Mouse (Mus musculus): Measurements from ENCODE around the gene Vps16. TPM values are rescaled to one million over a fixed set of nuclear protein-coding genes. Genes with fewer than 3 reads are reported as not detected.

Gene Vps16
- polyA plus RNA-seq, 1 experiment from 2014 or later: 54.9 TPM

DNA sequence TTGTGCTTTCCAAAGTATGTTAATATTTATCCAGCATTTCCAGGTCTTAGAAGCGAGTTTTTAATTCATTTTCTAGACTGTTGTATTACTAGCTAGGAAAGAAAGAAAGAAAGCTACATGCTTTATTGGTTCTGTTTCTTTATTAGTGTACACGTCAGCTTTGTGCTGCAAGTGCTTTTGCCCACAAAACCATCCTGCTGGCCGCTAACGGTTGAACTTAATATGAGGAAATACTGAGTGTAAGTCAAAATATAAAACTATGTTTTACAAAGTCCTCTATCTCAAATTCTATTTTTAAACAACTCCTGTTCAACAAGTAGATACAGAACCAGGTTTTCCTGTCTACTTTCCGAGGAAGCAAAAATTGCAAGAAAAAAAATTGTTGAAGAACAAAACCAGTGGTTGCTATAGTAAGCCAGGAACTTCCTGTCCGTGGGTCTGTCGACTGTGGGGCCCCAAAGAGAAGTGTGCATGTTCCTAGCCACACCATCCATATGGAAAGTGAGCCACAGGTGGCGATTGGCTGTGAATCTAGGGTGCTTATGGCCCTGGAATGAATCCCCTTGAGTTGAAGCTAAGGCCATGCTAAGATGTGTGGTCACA, 48.9 kb downstream of the Vps16 start:
- H3K9me3 ChIP-seq (replicated peaks): no peaks in the 10 kb centered on the region
- no peak overlapping the region for H3K4me3 ChIP-seq
- H3K27me3 ChIP-seq (replicated peaks): no peaks in the 10 kb centered on the region
- no peak overlapping the region for H3K9ac ChIP-seq
- H3K27ac ChIP-seq: no peak overlapping the region
- WGBS (ENCODE audit: insufficient replicate concordance): 33% methylated on average over 8 of the region's 8 CpGs
- peaks cover 5% of the 10 kb centered on the region for H3K36me3 ChIP-seq
- no peak overlapping the region; the same call in 1 of the 2 replicates for H3K4me2 ChIP-seq
- ATAC-seq: no peak
- peaks cover 59% of the 10 kb centered on the region for H3K4me1 ChIP-seq

DNA sequence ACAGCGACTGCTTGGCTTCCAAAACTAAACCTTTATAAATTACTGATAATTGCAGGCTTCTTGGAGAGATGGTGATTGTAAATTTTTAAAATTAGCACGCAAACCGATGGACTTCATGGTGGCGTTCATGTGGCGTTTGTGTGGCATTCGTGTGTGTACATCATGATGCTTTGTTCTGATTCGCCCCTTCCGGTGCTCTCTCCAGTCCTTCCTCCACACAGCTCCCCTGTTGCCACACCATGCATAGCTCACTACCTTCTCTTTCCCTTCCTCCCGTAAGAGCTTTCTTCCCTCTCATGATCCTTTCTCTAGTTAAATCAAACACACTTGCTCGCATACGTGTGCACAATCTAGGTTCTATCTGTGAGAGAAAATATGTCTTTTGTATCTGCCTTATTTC, 51.6 kb downstream of the Vps16 start:
- no peak overlapping the region for H3K9ac ChIP-seq
- ATAC-seq: no peak
- H3K4me3 ChIP-seq: no peak overlapping the region
- peaks cover 32% of the 10 kb centered on the region for H3K4me1 ChIP-seq
- H3K4me2 ChIP-seq: no peak overlapping the region
- H3K27me3 ChIP-seq (replicated peaks): no peaks in the 10 kb centered on the region
- peaks cover 8% of the 10 kb centered on the region for H3K36me3 ChIP-seq
- no peaks in the 10 kb centered on the region for H3K9me3 ChIP-seq (replicated peaks)
- H3K27ac ChIP-seq: no peak overlapping the region
- 84% methylated on average over 11 of the region's 11 CpGs for WGBS (ENCODE audit: insufficient replicate concordance)

- Histone ChIP-seq H3K4me2 (no peak overlapping the region), H3K4me3 (no peak overlapping the region), H3K27ac (no peak overlapping the region), H3K27me3 (replicated peaks) (no peaks in the 10 kb centered on the region), H3K4me1 (peaks cover 23% of the 10 kb centered on the region), H3K36me3 (peaks cover 8% of the 10 kb centered on the region), H3K9ac (no peak overlapping the region), H3K9me3 (replicated peaks) (no peaks in the 10 kb centered on the region)
- no peak for ATAC-seq
- WGBS (ENCODE audit: insufficient replicate concordance): 69% methylated on average over 6 of the region's 6 CpGs
Measured at GRCm38 (mm10) chr2:130476666-130477297, 52.6 kb downstream of the Vps16 start.

DNA sequence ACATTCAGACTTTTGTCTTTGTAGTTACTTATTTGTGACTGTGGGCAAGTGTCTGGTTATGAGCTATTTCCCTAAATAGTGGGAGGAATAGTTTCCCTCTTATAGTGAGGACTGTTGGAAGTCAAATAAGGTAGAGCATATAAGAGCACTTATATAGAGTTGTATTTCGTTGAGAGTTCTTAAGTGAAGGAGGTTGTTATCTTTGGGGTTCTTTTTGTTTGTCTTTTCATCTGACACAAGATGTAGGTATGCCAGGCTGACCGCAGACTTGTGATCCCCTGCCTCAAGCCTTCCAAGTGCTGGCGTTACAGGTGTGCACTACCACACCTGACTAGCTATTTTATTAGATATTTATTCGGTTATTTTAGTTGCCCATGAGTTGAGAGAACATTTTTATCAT, 58.0 kb downstream of the Vps16 start:
- no peaks in the 10 kb centered on the region for H3K9me3 ChIP-seq (replicated peaks)
- ATAC-seq: no peak
- WGBS (ENCODE audit: insufficient replicate concordance): 84% methylated on average over 4 of the region's 4 CpGs

DNA sequence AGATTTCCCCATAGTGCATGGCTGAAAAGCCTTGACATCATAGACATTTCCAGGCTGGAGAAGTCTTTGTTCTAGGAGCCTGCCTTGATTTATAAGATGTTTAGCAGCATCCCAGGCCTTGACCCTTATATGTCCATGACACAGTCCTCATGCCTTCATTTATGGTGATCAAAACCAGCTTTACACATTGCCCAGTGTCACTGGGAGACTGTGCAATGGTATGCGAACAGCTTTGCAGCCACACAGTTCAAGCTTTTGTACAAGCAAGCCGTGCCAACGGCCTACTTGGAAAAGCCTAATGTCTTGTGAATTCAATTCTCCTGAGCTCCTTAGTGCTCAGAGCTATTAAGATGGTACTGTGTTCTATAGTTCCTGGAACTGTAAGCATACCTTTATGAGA, 58.6 kb downstream of the Vps16 start:
- no peak for ATAC-seq
- H3K4me1 ChIP-seq: no peaks in the 10 kb centered on the region
- H3K4me3 ChIP-seq: no peak overlapping the region
- H3K36me3 ChIP-seq: peaks cover 6% of the 10 kb centered on the region
- no peaks in the 10 kb centered on the region for H3K9me3 ChIP-seq (replicated peaks)
- H3K4me2 ChIP-seq: no peak overlapping the region
- 88% methylated on average over 3 of the region's 3 CpGs for WGBS (ENCODE audit: insufficient replicate concordance)
- H3K27me3 ChIP-seq (replicated peaks): no peaks in the 10 kb centered on the region
- no peak overlapping the region for H3K9ac ChIP-seq
- H3K27ac ChIP-seq: no peak overlapping the region

More for the DNA sequence above, 58.0 kb downstream of the Vps16 start:
- Histone ChIP-seq H3K4me2 (no peak overlapping the region), H3K9ac (no peak overlapping the region), H3K27ac (no peak overlapping the region), H3K4me1 (no peaks in the 10 kb centered on the region), H3K36me3 (peaks cover 8% of the 10 kb centered on the region), H3K4me3 (no peak overlapping the region), H3K27me3 (replicated peaks) (no peaks in the 10 kb centered on the region)

DNA sequence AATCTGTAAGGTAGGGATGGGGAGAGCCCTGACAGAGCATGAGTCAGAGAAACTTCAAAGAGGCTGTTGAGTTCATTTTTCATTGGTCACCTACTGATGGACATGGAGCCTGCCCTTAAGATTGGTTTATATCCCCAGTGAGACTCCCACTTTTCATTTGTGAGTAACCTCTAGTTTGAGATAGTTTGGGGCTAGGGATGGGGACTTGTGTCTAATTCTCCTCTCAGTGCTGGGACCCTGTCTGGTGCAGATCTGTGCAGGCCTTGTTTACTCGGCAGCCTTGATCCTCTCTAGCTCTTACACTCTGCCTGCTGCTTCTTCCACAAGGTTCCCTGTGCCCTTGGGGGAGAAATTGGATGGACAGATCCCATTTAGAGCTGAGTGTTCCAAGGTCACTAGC, 60.1 kb downstream of the Vps16 start:
- H3K9ac ChIP-seq: no peak overlapping the region
- 0 out of 2 replicates have a peak, but pooled peaks cover 3% of the 10 kb centered on the region for H3K4me1 ChIP-seq
- no peaks in the 10 kb centered on the region for H3K36me3 ChIP-seq
- WGBS (ENCODE audit: insufficient replicate concordance): 77% methylated on average over 1 of the region's 1 CpGs
- H3K27me3 ChIP-seq (replicated peaks): no peaks in the 10 kb centered on the region
- no peak overlapping the region for H3K4me2 ChIP-seq
- H3K9me3 ChIP-seq (replicated peaks): no peaks in the 10 kb centered on the region
- H3K27ac ChIP-seq: no peak overlapping the region
- no peak for ATAC-seq
- H3K4me3 ChIP-seq: no peak overlapping the region

DNA sequence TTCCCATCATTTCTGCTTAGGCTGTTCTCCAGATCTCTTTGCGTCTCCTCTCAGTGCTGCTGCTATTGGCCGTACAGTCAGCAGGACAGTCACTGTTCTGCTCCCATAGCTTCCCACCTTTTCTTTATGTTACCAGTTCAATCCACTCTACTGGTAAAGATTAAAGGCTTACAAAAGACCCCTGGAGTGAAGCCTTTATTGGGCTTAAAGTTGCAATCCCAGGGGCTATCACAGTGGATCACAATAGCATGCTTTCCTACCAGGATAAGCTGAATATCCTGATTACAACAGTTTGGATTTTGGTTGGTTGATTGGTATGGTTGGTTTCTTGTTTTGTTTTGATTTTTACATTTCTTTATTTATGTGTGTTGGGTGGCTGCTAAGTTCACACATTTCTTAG, 63.9 kb downstream of the Vps16 start:
- H3K36me3 ChIP-seq: no peaks in the 10 kb centered on the region
- no peaks in the 10 kb centered on the region for H3K9me3 ChIP-seq (replicated peaks)
- ATAC-seq: no peak
- no peaks in the 10 kb centered on the region for H3K27me3 ChIP-seq (replicated peaks)
- no peak overlapping the region for H3K4me3 ChIP-seq
- WGBS (ENCODE audit: insufficient replicate concordance): 92% methylated on average over 2 of the region's 2 CpGs
- no peak overlapping the region for H3K27ac ChIP-seq
- H3K9ac ChIP-seq: no peak overlapping the region
- peaks cover 9% of the 10 kb centered on the region for H3K4me1 ChIP-seq
- H3K4me2 ChIP-seq: no peak overlapping the region

DNA sequence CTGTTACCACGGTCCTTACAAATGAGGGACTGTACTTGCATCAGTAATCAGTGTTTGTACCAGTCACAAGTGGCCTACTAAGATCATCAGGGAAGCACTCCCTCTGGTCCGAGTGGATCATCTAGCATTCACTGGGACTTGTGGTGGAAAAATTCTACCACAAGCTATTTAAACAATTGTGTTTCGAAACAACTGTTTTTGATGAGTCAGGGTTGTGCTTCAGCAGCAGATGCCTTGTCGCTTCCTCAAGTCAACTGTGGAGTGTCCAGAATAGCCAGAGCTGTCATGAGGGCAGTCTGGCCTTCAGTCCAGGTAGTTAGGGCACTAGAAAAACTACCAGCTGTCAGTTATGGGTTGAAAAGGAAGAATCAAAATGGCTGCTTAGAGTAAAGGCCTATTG, 64.5 kb downstream of the Vps16 start:
- no peak for ATAC-seq

DNA sequence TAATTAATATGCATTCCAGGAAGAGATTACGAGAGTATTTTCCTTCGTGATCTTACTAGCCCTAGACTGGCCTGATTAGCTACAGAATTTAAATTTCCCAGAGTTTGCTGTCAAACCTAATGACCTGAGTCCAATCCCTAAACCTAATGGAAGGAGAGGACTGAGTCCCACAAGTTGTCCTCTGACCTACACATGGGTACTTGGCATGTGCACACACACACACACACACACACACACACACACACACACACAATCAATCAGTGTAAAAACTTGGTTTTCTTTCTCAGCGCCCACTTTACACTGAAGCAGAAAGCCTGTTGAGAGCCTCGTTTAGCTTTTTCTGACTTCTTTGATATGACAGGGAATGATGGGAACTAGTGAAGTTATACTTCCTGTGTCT, 67.0 kb downstream of the Vps16 start:
- 71% methylated on average over 4 of the region's 4 CpGs for WGBS (ENCODE audit: insufficient replicate concordance)
- ATAC-seq: no peak
- H3K36me3 ChIP-seq: no peaks in the 10 kb centered on the region
- peaks cover 30% of the 10 kb centered on the region for H3K4me1 ChIP-seq
- no peaks in the 10 kb centered on the region for H3K9me3 ChIP-seq (replicated peaks)
- H3K4me3 ChIP-seq: no peak overlapping the region
- no peak overlapping the region for H3K27ac ChIP-seq
- no peak overlapping the region for H3K4me2 ChIP-seq
- no peaks in the 10 kb centered on the region for H3K27me3 ChIP-seq (replicated peaks)
- H3K9ac ChIP-seq: no peak overlapping the region

More for the DNA sequence above, 64.5 kb downstream of the Vps16 start:
- Histone ChIP-seq H3K9me3 (replicated peaks) (no peaks in the 10 kb centered on the region), H3K27ac (no peak overlapping the region), H3K27me3 (replicated peaks) (no peaks in the 10 kb centered on the region), H3K4me1 (peaks cover 9% of the 10 kb centered on the region), H3K9ac (no peak overlapping the region), H3K4me3 (no peak overlapping the region), H3K36me3 (no peaks in the 10 kb centered on the region), H3K4me2 (no peak overlapping the region)
- 62% methylated on average over 4 of the region's 4 CpGs for WGBS (ENCODE audit: insufficient replicate concordance)

GRCm38 (mm10) chr2:130491587-130491986, 67.4 kb downstream of the Vps16 start:
- H3K36me3 ChIP-seq: no peaks in the 10 kb centered on the region
- 27% methylated on average over 7 of the region's 7 CpGs for WGBS (ENCODE audit: insufficient replicate concordance)
- H3K9me3 ChIP-seq (replicated peaks): no peaks in the 10 kb centered on the region
- no peak overlapping the region for H3K27ac ChIP-seq
- no peaks in the 10 kb centered on the region for H3K27me3 ChIP-seq (replicated peaks)
- no peak overlapping the region for H3K4me2 ChIP-seq
- no peak for ATAC-seq
- H3K9ac ChIP-seq: no peak overlapping the region
- no peak overlapping the region for H3K4me3 ChIP-seq
- H3K4me1 ChIP-seq: peaks cover 30% of the 10 kb centered on the region
